Mouse (Mus musculus) C2C12 (cell line): ENCODE data around the gene Oasl2. TPM values are rescaled to one million over a fixed set of nuclear protein-coding genes. Genes with fewer than 3 reads are reported as not detected.
"Not testable (repeated sequence)": the region's sequence is repeated elsewhere in the genome, so short reads cannot be mapped to it uniquely, and the experiment has no call there.

Experiments used
- H3K27me3 ChIP-seq: one replicate; pipeline ENCODE4 v1.6.1; 2011; ENCODE audit not compliant: control insufficient read depth, insufficient read depth, insufficient read length
- H3K36me3 ChIP-seq: one replicate; pipeline ENCODE4 v1.6.1; 2011; ENCODE audit not compliant: control insufficient read depth, insufficient read depth
- H3K4me3 ChIP-seq: one replicate; pipeline ENCODE4 v1.5.1; 2011; ENCODE audit warnings: mild to moderate bottlenecking, control low read depth; ENCODE audit not compliant: poor library complexity, insufficient read depth, severe bottlenecking
- H3K79me2 ChIP-seq: one replicate; pipeline ENCODE4 v1.6.1; 2011; ENCODE audit not compliant: control insufficient read depth, insufficient read depth
- H3K79me3 ChIP-seq: one replicate; pipeline ENCODE4 v1.6.1; 2011; ENCODE audit warnings: low read depth, control low read depth
- H3ac ChIP-seq: one replicate; pipeline ENCODE3; 2011; ENCODE audit warnings: low read depth; ENCODE audit not compliant: control insufficient read depth, insufficient read length
- CEBPB ChIP-seq: IDR thresholded peaks from one replicate; pipeline ENCODE4 v1.6.1; 2011; ENCODE audit warnings: low read depth, mild to moderate bottlenecking, control low read depth, moderate library complexity
- CTCF ChIP-seq: IDR thresholded peaks from one replicate; pipeline ENCODE4 v1.5.1; 2011; ENCODE audit not compliant: control insufficient read depth, insufficient read depth, insufficient read length
- FOSL1 ChIP-seq: IDR thresholded peaks from one replicate; pipeline ENCODE4 v1.8.0; 2011; ENCODE audit warnings: mild to moderate bottlenecking, low read length; ENCODE audit not compliant: poor library complexity, insufficient read depth, severe bottlenecking
- MAX ChIP-seq: IDR thresholded peaks from one replicate; pipeline ENCODE4 v1.6.1; 2011; ENCODE audit warnings: mild to moderate bottlenecking, control low read depth
- MYOD1 ChIP-seq: IDR thresholded peaks from one replicate; pipeline ENCODE4 v1.6.1; 2011; ENCODE audit warnings: low read depth; ENCODE audit not compliant: control insufficient read depth, insufficient read length
- MYOG ChIP-seq: IDR thresholded peaks from one replicate; pipeline ENCODE4 v1.6.1; 2011; ENCODE audit not compliant: control insufficient read depth, insufficient read length; ENCODE audit errors: extremely low read depth
- USF1 ChIP-seq: IDR thresholded peaks from one replicate; pipeline ENCODE4 v1.6.1; 2011; ENCODE audit warnings: low read depth, mild to moderate bottlenecking, control low read depth, moderate library complexity
- polyA plus RNA-seq: library from polyadenylated mRNA; unstranded; fragments of >200 nt; fragmentation: generic; extraction: Trizol; gene quantifications from one replicate; pipeline ENCODE4 v1.2.1, GENCODE M21; 2012; ENCODE audit warnings: missing spikeins

Oasl2 gene
- polyA plus RNA-seq, 1 experiment: 0.40 TPM

DNA sequence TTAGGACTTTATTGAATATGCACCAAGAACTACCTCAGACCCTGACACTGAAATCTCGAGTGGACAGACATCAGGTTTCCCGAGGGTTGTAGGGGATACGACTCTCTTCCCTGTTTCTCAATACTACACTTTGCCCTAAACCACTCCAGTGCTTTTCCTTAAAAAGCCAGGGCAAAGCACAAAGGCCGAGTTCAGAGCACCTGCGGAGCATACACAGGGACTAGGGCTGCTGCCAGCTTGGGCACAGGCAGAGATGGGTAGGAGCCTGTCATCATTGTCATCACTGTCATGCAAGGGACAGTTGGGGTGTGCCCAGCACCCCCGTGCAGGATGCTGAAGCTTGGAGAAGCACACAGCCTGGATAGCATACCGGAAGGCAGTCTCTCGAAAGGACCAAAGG lies 36.5 kb downstream of the Oasl2 start:
- Histone ChIP-seq H3K36me3 (no peaks in the 10 kb centered on the region), H3K27me3 (no peaks in the 10 kb centered on the region), H3K79me3 (no peaks in the 10 kb centered on the region), H3K4me3 (no peak overlapping the region), H3ac (no peak overlapping the region), H3K79me2 (no peaks in the 10 kb centered on the region)
- TF ChIP-seq FOSL1 (no peak), CEBPB (no peak), MYOG (no peak), MYOD1 (no peak), MAX (no peak), USF1 (no peak), CTCF (no peak)

DNA sequence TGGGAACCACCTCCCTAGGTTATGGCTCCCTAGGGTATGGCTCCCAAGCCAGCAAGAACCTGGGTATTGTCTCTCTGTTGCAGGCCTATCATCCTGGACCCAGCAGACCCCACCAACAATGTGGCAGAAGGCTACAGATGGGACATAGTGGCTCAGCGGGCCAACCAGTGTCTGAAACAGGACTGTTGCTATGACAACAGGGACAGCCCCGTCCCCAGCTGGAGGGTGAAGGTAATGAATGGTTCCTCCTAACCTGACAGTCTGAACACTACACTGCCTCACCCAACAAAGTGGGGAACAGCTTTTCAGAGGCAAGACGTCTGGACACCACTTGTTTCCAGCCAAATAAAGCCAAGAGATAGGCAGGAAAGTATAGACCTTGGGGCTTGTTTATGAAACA lies 39.1 kb downstream of the Oasl2 start:
- no peaks in the 10 kb centered on the region for H3K79me3 ChIP-seq
- no peak for TF ChIP-seq USF1
- TF ChIP-seq CTCF: no peak
- no peak for TF ChIP-seq CEBPB
- no peak for TF ChIP-seq MYOG
- TF ChIP-seq MAX: no peak
- TF ChIP-seq FOSL1: no peak
- no peak for TF ChIP-seq MYOD1
- H3K79me2 ChIP-seq: no peaks in the 10 kb centered on the region
- H3K4me3 ChIP-seq: no peak overlapping the region
- H3K27me3 ChIP-seq: no peaks in the 10 kb centered on the region
- no peak overlapping the region for H3ac ChIP-seq
- H3K36me3 ChIP-seq: no peaks in the 10 kb centered on the region

DNA sequence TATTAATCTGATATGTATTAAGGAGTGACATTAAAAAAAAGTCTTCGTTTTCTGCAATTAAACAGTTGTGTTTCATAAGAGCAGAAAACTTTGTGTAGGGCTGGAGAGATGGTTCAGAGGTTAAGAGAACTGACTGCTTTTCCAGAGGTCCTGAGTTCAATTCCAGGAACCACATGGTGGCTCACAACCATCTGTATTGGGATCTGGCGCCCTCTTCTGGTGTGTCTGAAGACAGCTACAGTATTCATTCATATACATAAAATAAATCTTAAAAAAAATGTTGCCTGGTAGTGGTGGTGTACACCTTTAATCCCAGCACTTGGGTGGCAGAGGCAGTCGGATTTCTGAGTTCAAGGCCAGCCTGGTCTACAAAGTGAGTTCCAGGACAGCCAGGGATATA lies 44.4 kb downstream of the Oasl2 start:
- H3K27me3 ChIP-seq, H3K79me3 ChIP-seq, H3K4me3 ChIP-seq, H3K36me3 ChIP-seq, H3ac ChIP-seq: not testable (repeated sequence)
- peaks cover 14% of the 10 kb centered on the region for H3K79me2 ChIP-seq

DNA sequence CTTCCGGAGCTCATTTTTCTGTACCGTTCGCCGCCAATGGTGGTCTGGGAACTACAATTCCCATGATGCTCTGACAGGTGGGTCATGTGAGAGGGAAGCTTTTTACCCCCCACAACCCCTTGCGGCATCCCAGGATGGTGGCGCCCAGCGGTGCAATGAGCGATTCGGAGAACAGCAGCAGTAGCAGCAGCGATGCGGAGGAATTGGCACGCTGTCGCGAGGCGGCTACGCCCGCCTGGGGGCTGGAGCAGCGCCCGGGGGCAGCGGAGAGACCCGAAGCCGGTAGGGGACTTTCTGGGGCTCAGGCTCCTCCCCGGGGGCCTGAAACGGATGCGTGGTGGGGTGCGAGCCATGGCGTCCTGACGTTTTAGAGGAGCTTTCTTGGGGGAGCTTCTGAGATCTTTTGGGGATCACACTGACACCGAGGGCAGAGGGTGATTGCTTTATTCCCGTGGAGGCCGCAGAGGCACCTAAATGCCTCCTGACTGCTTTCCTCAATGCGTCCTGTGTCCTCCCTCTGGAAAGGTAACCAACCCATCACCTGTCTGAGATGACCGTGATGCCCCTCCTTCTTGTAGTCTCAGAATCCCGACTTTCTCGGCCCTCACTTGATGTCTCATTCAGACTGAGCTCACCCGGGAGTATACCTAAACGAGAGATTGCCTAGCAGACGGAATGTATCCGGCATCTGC lies 45.5 kb downstream of the Oasl2 start, which contains the start of gene 2210016L21Rik:
Gene 2210016L21Rik, plus strand, starts transcription at position 85 of the 692 bp plus-strand sequence.
- Histone ChIP-seq H3K79me3 (peaks cover 6% of the 10 kb centered on the region), H3K36me3 (no peaks in the 10 kb centered on the region), H3K27me3 (no peaks in the 10 kb centered on the region), H3ac (peak within 1 kb of the TSS; percentile 57), H3K4me3 (peak within 1 kb of the TSS; percentile 68), H3K79me2 (peaks cover 14% of the 10 kb centered on the region)
- TF ChIP-seq CEBPB (no peak), MAX (no peak), USF1 (peak; percentile 97)

DNA sequence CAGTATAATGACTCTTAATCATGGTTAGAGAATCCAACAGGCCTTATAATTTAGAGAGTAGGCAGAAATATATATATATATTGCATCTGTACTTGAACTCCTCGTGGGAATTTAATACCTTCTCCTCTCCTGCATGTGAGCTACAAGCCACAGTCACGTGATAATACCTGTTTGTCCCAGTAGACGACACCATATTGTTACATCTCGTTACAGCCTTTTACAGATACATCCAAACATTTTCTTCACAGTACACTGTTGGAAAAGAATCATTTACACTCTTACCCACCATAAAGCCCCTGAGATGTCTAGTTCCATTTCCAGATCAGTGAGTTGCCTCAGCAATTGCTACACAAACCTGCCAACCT lies 46.0 kb downstream of the Oasl2 start:
- no peaks in the 10 kb centered on the region for H3K27me3 ChIP-seq
- TF ChIP-seq MAX (no peak), FOSL1 (no peak), MYOG (no peak), CEBPB (no peak), USF1 (peak; percentile 60)
- no peak overlapping the region for H3ac ChIP-seq
- H3K79me3 ChIP-seq: peaks cover 6% of the 10 kb centered on the region
- H3K79me2 ChIP-seq: peaks cover 14% of the 10 kb centered on the region
- peak overlapping the region; percentile 68 for H3K4me3 ChIP-seq
- no peaks in the 10 kb centered on the region for H3K36me3 ChIP-seq

DNA sequence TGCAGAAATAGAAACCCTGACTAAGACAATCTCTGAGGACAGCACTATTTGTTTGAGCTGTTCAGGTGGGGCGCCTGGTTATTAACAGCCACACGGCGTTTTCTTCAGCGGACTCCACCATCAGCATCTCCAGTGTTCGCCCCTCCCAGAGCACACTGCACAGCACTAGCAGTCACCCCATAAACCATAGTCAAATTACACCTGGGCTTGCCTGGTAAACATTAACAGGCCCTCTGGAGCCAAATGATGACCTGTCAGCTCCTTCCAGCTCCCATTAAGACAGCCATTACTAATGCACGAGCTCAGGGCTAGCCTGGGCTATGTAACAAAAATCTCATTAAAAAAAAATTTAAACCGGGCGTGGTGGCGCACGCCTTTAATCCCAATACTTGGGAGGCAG lies 48.3 kb downstream of the Oasl2 start:
- Histone ChIP-seq H3K4me3 (no peak overlapping the region), H3K79me3 (peaks cover 6% of the 10 kb centered on the region), H3K36me3 (peaks cover 12% of the 10 kb centered on the region), H3K27me3 (no peaks in the 10 kb centered on the region), H3ac (no peak overlapping the region), H3K79me2 (peaks cover 14% of the 10 kb centered on the region)
- TF ChIP-seq CTCF (no peak), USF1 (no peak), FOSL1 (no peak), MYOD1 (no peak), CEBPB (no peak), MAX (no peak), MYOG (no peak)
